Mouse (Mus musculus) ES-E14 (cell line): ENCODE data around the gene Ubqln3. TPM values are rescaled to one million over a fixed set of nuclear protein-coding genes. Genes with fewer than 3 reads are reported as not detected.
A peak's percentile ranks its signal among the peaks of the same experiment; 100 is the strongest.

Source experiments
- DNase-seq: peaks from one replicate; pipeline ENCODE4 v3.0.0-alpha.2; 2013; ENCODE audit warnings: low read depth, low spot score
- H3K27ac ChIP-seq: 2 replicates; pipeline ENCODE4 v1.5.1; 2012; ENCODE audit warnings: low read depth, mild to moderate bottlenecking, low read length, moderate library complexity, mixed read lengths; ENCODE audit not compliant: poor library complexity, insufficient read depth, severe bottlenecking
- H3K36me3 ChIP-seq: 2 replicates; pipeline ENCODE4 v1.6.1; 2012; ENCODE audit warnings: mild to moderate bottlenecking, low read length, moderate library complexity, mixed read lengths; ENCODE audit not compliant: control insufficient read depth, poor library complexity, insufficient read depth, severe bottlenecking
- H3K4me1 ChIP-seq, 2 experiments: fragments of 150-350 bp in 1 of 2; sonication (generic) in 1 of 2; 2 replicates each; pipeline ENCODE4 v1.6.1; 2012; ENCODE audit warnings: low read length in 2 of 2, mild to moderate bottlenecking in 1 of 2, mixed read lengths in 1 of 2; ENCODE audit not compliant: control insufficient read depth in 2 of 2, insufficient read depth in 2 of 2, poor library complexity in 1 of 2
- H3K4me3 ChIP-seq, 2 experiments: fragments of 150-350 bp in 1 of 2; sonication (generic) in 1 of 2; 2 replicates each; pipeline ENCODE4 v1.5.1; 2012; ENCODE audit warnings: low read length in 2 of 2, low read depth in 1 of 2, mild to moderate bottlenecking in 1 of 2, mixed read lengths in 1 of 2; ENCODE audit not compliant: insufficient read depth in 1 of 2, poor library complexity in 1 of 2, severe bottlenecking in 1 of 2
- H3K9ac ChIP-seq: 2 replicates; pipeline ENCODE4 v1.6.1; 2012; ENCODE audit warnings: low read depth, mild to moderate bottlenecking, low read length, mixed read lengths; ENCODE audit not compliant: poor library complexity, insufficient read depth, severe bottlenecking
- H3K9me3 ChIP-seq: fragments of 150-350 bp; sonication (generic); 2 replicates; pipeline ENCODE4 v1.6.1; 2012; ENCODE audit warnings: low read depth, mild to moderate bottlenecking, low read length; ENCODE audit not compliant: control insufficient read depth, insufficient read depth
- CHD2 ChIP-seq: IDR thresholded peaks from 2 replicates; pipeline ENCODE4 v1.6.1; 2014; ENCODE audit warnings: mild to moderate bottlenecking, low read depth, low read length, inconsistent platforms
- HCFC1 ChIP-seq: IDR thresholded peaks from 2 replicates; pipeline ENCODE4 v1.6.1; 2012; ENCODE audit warnings: low read length, inconsistent platforms, borderline replicate concordance; ENCODE audit not compliant: insufficient read depth
- MAFK ChIP-seq: IDR thresholded peaks from 2 replicates; pipeline ENCODE4 v1.6.1; 2014; ENCODE audit warnings: mild to moderate bottlenecking, low read depth, low read length, inconsistent platforms; ENCODE audit not compliant: insufficient read depth
- ZC3H11A ChIP-seq: IDR thresholded peaks from 2 replicates; pipeline ENCODE4 v1.6.1; 2012; ENCODE audit warnings: low read depth, mild to moderate bottlenecking, inconsistent platforms, low read length, borderline replicate concordance
- ZNF384 ChIP-seq: IDR thresholded peaks from 2 replicates; pipeline ENCODE4 v1.6.1; 2012; ENCODE audit warnings: low read depth, low read length, inconsistent platforms
- in situ Hi-C, 2 experiments: fragments of 600-800 bp; cut with MboI; formaldehyde crosslinking; loops; one replicate each; pipeline ENCODE4 v1.15.1; 2025; ENCODE audit warnings: low sequenced_read_pairs in 2 of 2, inconsistent platforms in 1 of 2; ENCODE audit not compliant: unreplicated experiment in 2 of 2
- total RNA-seq: library from RNA; depleted of rRNA; stranded (reverse); fragments of 300-350 nt; gene quantifications from 2 replicates; pipeline ENCODE4 v1.2.3, GENCODE M21; 2012

Ubqln3 gene
- total RNA-seq, 1 experiment = not detected

GRCm38 (mm10) chr7:104175085-104175484 lies 32.0 kb upstream of the Ubqln3 start:
- Histone ChIP-seq H3K9ac (no peak overlapping the region), H3K4me1 (no peaks in the 10 kb centered on the region), H3K9me3 (no peaks in the 10 kb centered on the region), H3K27ac (no peak overlapping the region), H3K4me3 (no peak overlapping the region), H3K36me3 (no peaks in the 10 kb centered on the region)
- in situ Hi-C loops = loop anchor here in 1 of 2 experiments (25.0 kb wide), 1 partner anchor 437 kb away; the partner anchor contains the start of genes Olfr655, Olfr656 and Olfr657
- TF ChIP-seq MAFK (no peak), CHD2 (no peak), ZNF384 (no peak), HCFC1 (no peak), ZC3H11A (no peak)
- DNase-seq = no peak

- DNase-seq = no peak
- Histone ChIP-seq H3K27ac (no peak overlapping the region), H3K4me1 (no peaks in the 10 kb centered on the region), H3K9ac (no peak overlapping the region), H3K9me3 (no peaks in the 10 kb centered on the region), H3K4me3 (no peak overlapping the region), H3K36me3 (no peaks in the 10 kb centered on the region)
- TF ChIP-seq ZNF384 (no peak), MAFK (no peak), CHD2 (no peak), ZC3H11A (no peak), HCFC1 (no peak)
- in situ Hi-C loops = no loop called here
Observed at GRCm38 (mm10) chr7:104169634-104170204, 26.6 kb upstream of the Ubqln3 start.

DNA sequence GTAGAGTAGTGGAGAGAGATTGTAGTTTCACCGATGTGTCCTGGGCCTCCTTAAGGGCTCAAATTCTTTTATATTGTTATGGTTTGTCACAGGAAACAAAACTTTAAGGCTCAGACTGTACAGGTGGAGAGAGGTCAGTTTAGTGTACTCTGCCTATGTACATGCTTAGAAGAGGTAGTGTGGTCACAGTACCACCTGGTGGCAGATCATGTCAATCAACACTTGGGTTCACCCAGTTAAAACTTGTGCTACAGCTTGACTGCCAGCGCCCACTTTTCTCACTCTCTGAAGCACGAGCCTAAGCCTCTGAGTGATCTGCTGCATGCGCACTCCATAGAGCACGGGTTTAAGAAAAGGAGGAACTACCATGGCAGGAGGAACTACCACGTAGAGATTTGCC lies 24.0 kb upstream of the Ubqln3 start:
- Histone ChIP-seq H3K9me3 (no peaks in the 10 kb centered on the region), H3K36me3 (no peaks in the 10 kb centered on the region), H3K9ac (no peak overlapping the region), H3K4me1 (no peaks in the 10 kb centered on the region), H3K4me3 (no peak overlapping the region), H3K27ac (no peak overlapping the region)
- no peak for DNase-seq
- TF ChIP-seq ZC3H11A (0 out of 2 replicates have a peak, but pooled peaks have one; percentile 6), CHD2 (no peak), ZNF384 (no peak)
- in situ Hi-C loops = no loop called here

DNA sequence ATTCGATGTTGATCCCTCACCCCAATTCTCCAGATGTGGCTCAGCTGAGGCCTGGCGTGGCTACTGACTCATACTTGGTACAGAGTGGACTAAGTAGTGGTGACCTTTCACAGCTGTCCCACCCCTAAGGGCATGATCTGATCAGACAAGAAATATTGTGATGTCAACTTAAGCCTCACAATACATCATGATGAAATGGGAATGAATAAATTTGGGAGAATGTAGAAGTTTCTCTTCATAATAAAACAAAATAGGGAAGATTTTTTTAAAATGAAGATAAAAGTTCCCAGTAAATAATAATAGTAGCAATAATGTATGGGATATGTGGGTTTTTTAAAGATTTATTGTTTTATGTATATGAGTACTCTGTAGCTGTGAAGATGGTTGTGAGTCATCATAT lies 7.4 kb upstream of the Ubqln3 start, which contains the start of gene Ubqlnl:
Gene Ubqlnl, minus strand, starts transcription at position 101 of the 400 bp plus-strand sequence.
- in situ Hi-C loops = no loop called here
- H3K27ac ChIP-seq = no peak within 1 kb of the TSS
- TF ChIP-seq HCFC1 = no peak
- TF ChIP-seq CHD2 = no peak
- no peak for TF ChIP-seq MAFK
- no peak for TF ChIP-seq ZNF384
- no peak for TF ChIP-seq ZC3H11A
- no peak within 1 kb of the TSS for H3K9ac ChIP-seq
- H3K4me1 ChIP-seq = no peaks in the 10 kb centered on the region
- H3K4me3 ChIP-seq = no peak within 1 kb of the TSS
- no peak for DNase-seq
- no peaks in the 10 kb centered on the region for H3K9me3 ChIP-seq
- no peaks in the 10 kb centered on the region for H3K36me3 ChIP-seq

DNA sequence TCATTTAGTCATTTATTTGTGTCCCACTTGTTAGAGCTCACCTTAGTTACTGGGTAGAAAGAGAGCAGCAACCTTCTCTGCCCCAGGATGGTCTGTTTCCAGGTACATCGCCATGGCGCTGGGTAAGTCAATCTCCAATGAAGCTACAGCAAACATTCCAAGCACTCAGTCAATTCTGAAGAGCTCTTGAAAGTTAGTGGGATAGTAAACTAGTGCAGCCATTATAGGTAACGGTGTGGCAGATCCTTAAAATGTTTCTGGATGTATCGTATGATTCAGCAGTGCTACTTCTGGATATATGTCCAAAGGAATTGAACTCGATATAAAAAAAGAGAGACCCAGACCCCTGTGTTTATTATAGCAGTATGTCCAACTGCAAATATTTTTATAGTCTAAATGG lies 5.8 kb downstream of the Ubqln3 start, which contains the start of gene Olfr643:
Gene Olfr643, minus strand, starts transcription at position 101 of the 400 bp plus-strand sequence.
- TF ChIP-seq CHD2 (no peak), ZC3H11A (no peak), ZNF384 (no peak), MAFK (no peak), HCFC1 (no peak)

More for the DNA sequence above, 5.8 kb downstream of the Ubqln3 start, which contains the start of gene Olfr643:
- no peak within 1 kb of the TSS for H3K4me3 ChIP-seq
- DNase-seq = no peak
- H3K27ac ChIP-seq = no peak within 1 kb of the TSS
- H3K9ac ChIP-seq = no peak within 1 kb of the TSS
- H3K36me3 ChIP-seq = no peaks in the 10 kb centered on the region
- in situ Hi-C loops = no loop called here
- H3K4me1 ChIP-seq = no peaks in the 10 kb centered on the region
- H3K9me3 ChIP-seq = no peaks in the 10 kb centered on the region
